Mouse (Mus musculus) embryonic facial prominence, embryonic 11.5 days (tissue): ENCODE measurements around the gene Spred1. TPM values are rescaled to one million over a fixed set of nuclear protein-coding genes. Genes with fewer than 3 reads are reported as not detected.

Source experiments
- ATAC-seq: fragments of 200-750 bp; cut with Nextera tagmentation; replicated peaks from 2 replicates; pipeline ENCODE4 v1.8.0; 2017; ENCODE audit warnings: low read depth; ENCODE audit not compliant: insufficient number of reproducible peaks, low FRiP score, low TSS enrichment
- DNase-seq: peaks from one replicate; pipeline ENCODE4 v3.0.0-alpha.2; 2015; ENCODE audit warnings: low spot score
- H3K27ac ChIP-seq: fragments of 300-500 bp; sonication (generic); replicated peaks from 2 replicates; pipeline ENCODE4 v1.5.1; 2014; ENCODE audit warnings: mild to moderate bottlenecking, low read depth, low read length, control low read depth
- H3K27me3 ChIP-seq: fragments of 300-500 bp; sonication (generic); 2 replicates; pipeline ENCODE4 v1.6.1; 2014; ENCODE audit warnings: mild to moderate bottlenecking, low read length, moderate library complexity, mixed read lengths; ENCODE audit not compliant: control insufficient read depth, insufficient read depth
- H3K36me3 ChIP-seq: fragments of 300-500 bp; sonication (generic); replicated peaks from 2 replicates; pipeline ENCODE4 v1.6.1; 2014; ENCODE audit warnings: low read depth, mild to moderate bottlenecking, low read length, moderate library complexity, mixed read lengths; ENCODE audit not compliant: control insufficient read depth, insufficient read depth
- H3K4me1 ChIP-seq: fragments of 300-500 bp; sonication (generic); 2 replicates; pipeline ENCODE4 v1.6.1; 2014; ENCODE audit warnings: low read length, mixed read lengths; ENCODE audit not compliant: control insufficient read depth, insufficient read depth
- H3K4me2 ChIP-seq: fragments of 300-500 bp; sonication (generic); 2 replicates; pipeline ENCODE4 v1.6.1; 2014; ENCODE audit warnings: low read depth, mild to moderate bottlenecking, control low read depth, low read length, moderate library complexity
- H3K4me3 ChIP-seq: fragments of 300-500 bp; sonication (generic); 2 replicates; pipeline ENCODE4 v1.5.1; 2014; ENCODE audit warnings: low read depth, low read length, control low read depth
- H3K9ac ChIP-seq: fragments of 300-500 bp; sonication (generic); replicated peaks from 2 replicates; pipeline ENCODE4 v1.6.1; 2014; ENCODE audit warnings: mild to moderate bottlenecking, control low read depth, low read length
- H3K9me3 ChIP-seq: fragments of 300-500 bp; sonication (generic); replicated peaks from 2 replicates; pipeline ENCODE4 v1.6.1; 2016; ENCODE audit warnings: mild to moderate bottlenecking, low read length, inconsistent platforms, mixed read lengths; ENCODE audit not compliant: control insufficient read depth
- WGBS: fragments of 180-500 bp; shearing (Covaris S2); extraction: QIAGEN DNeasy Blood & Tissue Kit; methylation state at CpG from one replicate; pipeline ENCODE4 v1.1.7; 2014; 5-methylcytosine and 5-hydroxymethylcytosine counted together
- polyA plus RNA-seq: library from polyadenylated mRNA; unstranded; fragments of >200 nt; fragmentation: Nextera tagmentation; extraction: Ambion mirVana; gene quantifications from 2 replicates; pipeline ENCODE4 v1.2.1, GENCODE M21; 2014

Gene Spred1
- polyA plus RNA-seq, 1 experiment from 2014 or later, result 28.6 TPM

GRCm38 (mm10) chr2:117131910-117132309, 10.7 kb downstream of the Spred1 start:
- WGBS, result 73% methylated on average over 1 of the region's 1 CpGs
- 0 out of 2 replicates have a peak, but pooled peaks have one; percentile 39 for ATAC-seq

GRCm38 (mm10) chr2:117133541-117133940, 12.4 kb downstream of the Spred1 start:
- Histone ChIP-seq H3K27me3 (no peaks in the 10 kb centered on the region), H3K4me3 (no peak overlapping the region), H3K4me1 (no peaks in the 10 kb centered on the region), H3K9ac (no peak overlapping the region), H3K27ac (no peak overlapping the region), H3K9me3 (no peaks in the 10 kb centered on the region), H3K4me2 (no peak overlapping the region), H3K36me3 (no peaks in the 10 kb centered on the region)
- WGBS, result 91% methylated on average over 2 of the region's 2 CpGs
- ATAC-seq (no peak), DNase-seq (no peak)

More at GRCm38 (mm10) chr2:117131910-117132309, 10.7 kb downstream of the Spred1 start:
- Histone ChIP-seq H3K27ac (no peak overlapping the region), H3K4me3 (no peak overlapping the region), H3K4me2 (no peak overlapping the region), H3K9ac (no peak overlapping the region), H3K4me1 (no peaks in the 10 kb centered on the region), H3K9me3 (no peaks in the 10 kb centered on the region), H3K27me3 (no peaks in the 10 kb centered on the region), H3K36me3 (no peaks in the 10 kb centered on the region)
- DNase-seq, result no peak

GRCm38 (mm10) chr2:117137751-117138150, 16.6 kb downstream of the Spred1 start:
- DNase-seq (no peak), ATAC-seq (no peak)
- Histone ChIP-seq H3K4me3 (no peak overlapping the region), H3K9me3 (no peaks in the 10 kb centered on the region), H3K9ac (no peak overlapping the region), H3K36me3 (no peaks in the 10 kb centered on the region), H3K4me1 (no peaks in the 10 kb centered on the region), H3K4me2 (no peak overlapping the region), H3K27me3 (no peaks in the 10 kb centered on the region), H3K27ac (no peak overlapping the region)
- 67% methylated on average over 1 of the region's 1 CpGs for WGBS

GRCm38 (mm10) chr2:117138932-117139331, 17.8 kb downstream of the Spred1 start:
- Histone ChIP-seq H3K4me1 (no peaks in the 10 kb centered on the region), H3K9ac (no peak overlapping the region), H3K36me3 (no peaks in the 10 kb centered on the region), H3K4me3 (no peak overlapping the region), H3K27me3 (no peaks in the 10 kb centered on the region), H3K4me2 (no peak overlapping the region), H3K9me3 (no peaks in the 10 kb centered on the region), H3K27ac (no peak overlapping the region)
- ATAC-seq (no peak), DNase-seq (no peak)
- 92% methylated on average over 5 of the region's 5 CpGs for WGBS

GRCm38 (mm10) chr2:117139977-117140376, 18.8 kb downstream of the Spred1 start:
- Histone ChIP-seq H3K27ac (no peak overlapping the region), H3K4me3 (no peak overlapping the region), H3K4me1 (no peaks in the 10 kb centered on the region), H3K4me2 (no peak overlapping the region), H3K36me3 (no peaks in the 10 kb centered on the region), H3K9ac (no peak overlapping the region), H3K9me3 (no peaks in the 10 kb centered on the region), H3K27me3 (no peaks in the 10 kb centered on the region)
- DNase-seq (no peak), ATAC-seq (no peak)
- 89% methylated on average over 1 of the region's 1 CpGs for WGBS

GRCm38 (mm10) chr2:117143106-117143505, 21.9 kb downstream of the Spred1 start:
- DNase-seq, result no peak
- Histone ChIP-seq H3K27me3 (no peaks in the 10 kb centered on the region), H3K4me2 (no peak overlapping the region), H3K9ac (no peak overlapping the region), H3K9me3 (no peaks in the 10 kb centered on the region), H3K4me1 (no peaks in the 10 kb centered on the region), H3K27ac (no peak overlapping the region), H3K36me3 (no peaks in the 10 kb centered on the region), H3K4me3 (no peak overlapping the region)
- ATAC-seq, result no peak
- 92% methylated on average over 4 of the region's 4 CpGs for WGBS

- WGBS, result 93% methylated on average over 2 of the region's 2 CpGs
- Histone ChIP-seq H3K27me3 (no peaks in the 10 kb centered on the region), H3K4me1 (no peaks in the 10 kb centered on the region), H3K36me3 (no peaks in the 10 kb centered on the region), H3K9ac (no peak overlapping the region), H3K4me2 (no peak overlapping the region), H3K4me3 (no peak overlapping the region), H3K9me3 (no peaks in the 10 kb centered on the region), H3K27ac (no peak overlapping the region)
- DNase-seq (no peak), ATAC-seq (no peak)
Observed at GRCm38 (mm10) chr2:117146026-117146425, 24.9 kb downstream of the Spred1 start.

- no peaks in the 10 kb centered on the region for H3K36me3 ChIP-seq
- no peaks in the 10 kb centered on the region for H3K9me3 ChIP-seq
- no peaks in the 10 kb centered on the region for H3K27me3 ChIP-seq
- H3K9ac ChIP-seq, result no peak overlapping the region
- no peak for DNase-seq
- H3K27ac ChIP-seq, result no peak overlapping the region
- no peak overlapping the region for H3K4me2 ChIP-seq
- 83% methylated on average over 3 of the region's 3 CpGs for WGBS
- no peak overlapping the region for H3K4me3 ChIP-seq
- no peak for ATAC-seq
- H3K4me1 ChIP-seq, result no peaks in the 10 kb centered on the region
Observed at GRCm38 (mm10) chr2:117146617-117147016, 25.4 kb downstream of the Spred1 start.
